In genomic region chr16:95999291-95999690, GRCm38 (mm10) we compare ENCODE assay signal across 16 mouse cellular contexts. TPM values are rescaled to one million over a fixed set of nuclear protein-coding genes. Genes with fewer than 3 reads are reported as not detected.
DNase-seq lines count a peak whose midpoint lies in the region; ATAC-seq lines count a peak whose summit lies in the region.
"Had no signal": no experiment of that assay in that cellular context is flagged by ENCODE, and none has a peak within 500 bp of the region (broad histone marks: within the 10 kb centered on the region; RNA-seq: fewer than 3 reads in every experiment).

No protein-coding gene starts in this region.

- ATAC-seq in megakaryocyte progenitor cell, adult 5-6 weeks (replicated peaks; ENCODE audit: poor library complexity), result peak; percentile 43; the same call in 1 of the 2 replicates
- ATAC-seq in erythroblast, adult 5-6 weeks (replicated peaks; ENCODE audit: low FRiP score, poor library complexity, severe bottlenecking), result no peak
- no peak for ATAC-seq in neural tube, embryonic 15.5 days (ENCODE audit: low FRiP score)
- ATAC-seq: forebrain, postnatal 0 days; midbrain, embryonic 13.5 days had no signal

- no peaks in the 10 kb centered on the region for H3K9me3 ChIP-seq in neural tube, embryonic 15.5 days (replicated peaks)
- H3K9me3 ChIP-seq: midbrain, embryonic 13.5 days had no signal

- intact Hi-C loops in heart, postnatal 36 days (cut with DNase I), result no loop called here

- no peaks in the 10 kb centered on the region for H3K4me1 ChIP-seq in neural tube, embryonic 15.5 days
- H3K4me1 ChIP-seq: midbrain, embryonic 13.5 days had no signal

- peaks cover 66% of the 10 kb centered on the region for H3K36me3 ChIP-seq in neural tube, embryonic 15.5 days

- no peak overlapping the region for H3K4me2 ChIP-seq in neural tube, embryonic 15.5 days
- H3K4me2 ChIP-seq: midbrain, embryonic 13.5 days had no signal

- DNase-seq in heart, adult 9 months (ENCODE audit: low spot score in 2 of 2), result peak; percentile 16 to 22
- no peak for DNase-seq in heart, postnatal 36 days
- peak; percentile 83 for DNase-seq in T-cell, adult 2 months (ENCODE audit: low spot score)
- peak; percentile 29 to 46 for DNase-seq in thymus, postnatal 36 days
- DNase-seq in spleen, adult 18-20 months, result no peak
- DNase-seq: adrenal gland, postnatal 36 days; cerebellum, postnatal 14 days; forebrain, postnatal 0 days; gastrocnemius, adult 2 months; lung, adult 2 months; lung, postnatal 4 days had no signal

- no peaks in the 10 kb centered on the region for H3K27me3 ChIP-seq in neural tube, embryonic 15.5 days (replicated peaks)
- H3K27me3 ChIP-seq: midbrain, embryonic 13.5 days had no signal

- H3K4me3 ChIP-seq in neural tube, embryonic 15.5 days (replicated peaks), result no peak overlapping the region
- H3K4me3 ChIP-seq: gastrocnemius, adult 2 months; midbrain, embryonic 13.5 days had no signal

- H3K9ac ChIP-seq in neural tube, embryonic 15.5 days (replicated peaks), result no peak overlapping the region
- H3K9ac ChIP-seq: forebrain, postnatal 0 days; midbrain, embryonic 13.5 days had no signal

- no peak overlapping the region for H3K27ac ChIP-seq in neural tube, embryonic 15.5 days (replicated peaks)
- H3K27ac ChIP-seq: gastrocnemius, adult 2 months; kidney, postnatal 0 days; midbrain, embryonic 13.5 days had no signal

- 92% methylated on average over 5 of the region's 5 CpGs for WGBS in neural tube, embryonic 15.5 days

RNA-seq across cellular contexts. Expression of gene Psmg1, which starts 8.5 kb away (rescaled TPM):
- total RNA-seq in heart, postnatal 36 days (2021), result 10 to 100 TPM; 26.3 TPM
- total RNA-seq in megakaryocyte progenitor cell, adult 5-6 weeks (2015), result 66.7 and 70.7 TPM in 2 replicates
- 83.0 and 104 TPM in 2 replicates for total RNA-seq in megakaryocyte progenitor cell, adult 5-6 weeks (2017)
- total RNA-seq in erythroblast, adult 5-6 weeks (2015; ENCODE audit: low replicate concordance), result 12.3 and 21.3 TPM in 2 replicates
- total RNA-seq in erythroblast, adult 5-6 weeks (2017; ENCODE audit: low replicate concordance), result 5.1 and 10.3 TPM in 2 replicates
- polyA plus RNA-seq in neural tube, embryonic 15.5 days (2015; fragmentation: Nextera tagmentation; extraction: Ambion mirVana), result 72.0 and 74.6 TPM in 2 replicates

Comparison
In these comparisons a context has a peak if more than half of its experiments do, and no peak if none do; other contexts are left out.
1. DNase-seq: peak in heart, adult 9 months (2 of 2), T-cell, adult 2 months (single experiment) and thymus, postnatal 36 days (2 of 2); none in heart, postnatal 36 days (0 of 2) and spleen, adult 18-20 months (0 of 2).